Mouse (Mus musculus) kidney, postnatal 36 days (tissue): ENCODE measurements around the gene Atg7.

ENCODE experiments used
- DNase-seq, 2 experiments: peaks; one replicate each; pipeline ENCODE4 v3.0.0; 2021 to 2022; ENCODE audit warnings: mixed read lengths in 2 of 2

The Atg7 gene

DNA sequence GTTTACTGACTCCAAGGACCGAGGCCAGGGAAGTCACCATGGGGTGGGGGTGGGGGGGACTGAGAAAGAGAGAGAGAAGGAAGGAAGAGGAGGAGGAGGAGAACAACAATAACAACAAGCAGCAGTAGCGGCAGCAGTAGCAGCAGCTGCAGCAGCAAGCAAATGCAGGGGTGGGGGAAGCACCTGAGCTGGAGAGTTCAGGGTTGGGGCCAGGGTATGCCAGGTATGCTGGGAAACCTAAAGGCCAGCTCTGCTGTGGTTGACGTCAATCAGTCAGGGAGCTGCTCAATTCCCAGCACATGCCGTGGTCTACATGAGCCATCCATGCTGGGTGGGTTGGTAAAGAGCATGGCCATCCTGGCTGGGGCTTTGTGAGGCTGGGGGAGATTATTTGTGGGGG is 145.8 kb downstream of the Atg7 start:
- DNase-seq: no peak

GRCm38 (mm10) chr6:114790084-114790483 is 147.2 kb downstream of the Atg7 start:
- DNase-seq: no peak

DNA sequence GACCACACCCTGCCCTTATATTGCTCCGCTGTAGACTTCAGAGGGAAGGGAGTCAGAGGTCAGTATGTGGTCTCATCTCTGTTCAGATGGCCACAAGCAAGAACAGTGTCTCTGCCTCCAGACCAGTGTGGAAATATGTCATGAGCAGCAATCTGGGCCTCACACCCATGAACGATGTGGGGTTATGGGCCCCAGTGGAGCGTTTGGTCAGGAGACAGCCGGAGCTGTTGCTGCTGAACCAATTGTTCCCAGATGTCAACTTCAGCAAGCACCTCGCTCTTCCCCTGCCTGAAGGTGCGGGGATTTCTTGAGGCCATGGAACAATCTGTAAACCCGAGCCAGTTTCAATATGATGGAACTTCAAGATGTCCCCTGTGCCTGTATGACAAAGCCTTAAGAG is 148.0 kb downstream of the Atg7 start:
- DNase-seq: no peak

GRCm38 (mm10) chr6:114791846-114792245 is 148.9 kb downstream of the Atg7 start:
- no peak for DNase-seq

- DNase-seq: no peak
These were observed 151.8 kb downstream of the Atg7 start for GRCm38 (mm10) chr6:114794706-114795105.

- no peak for DNase-seq
These were observed 152.9 kb downstream of the Atg7 start for GRCm38 (mm10) chr6:114795706-114796325.

DNA sequence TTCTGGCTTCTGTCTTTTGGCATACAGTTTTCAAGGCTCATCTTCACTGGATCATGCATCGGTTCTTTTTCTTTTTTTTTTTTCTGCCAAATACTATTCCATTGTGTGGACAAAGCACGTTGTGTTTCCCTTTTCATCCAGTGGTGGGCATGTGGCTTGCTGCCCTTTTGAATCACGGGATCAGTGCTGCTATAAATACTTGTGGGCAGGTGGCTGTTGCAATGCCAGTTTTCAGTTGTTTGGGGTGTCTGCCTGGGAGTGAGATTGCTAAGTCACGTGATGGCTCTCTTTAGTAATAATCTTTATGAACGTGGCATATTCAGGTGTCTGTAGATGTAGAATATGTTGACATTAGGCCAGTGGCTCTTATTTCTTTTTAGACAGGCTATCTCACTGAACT is 155.0 kb downstream of the Atg7 start:
- no peak for DNase-seq

GRCm38 (mm10) chr6:114798715-114799114 is 155.8 kb downstream of the Atg7 start:
- no peak for DNase-seq

GRCm38 (mm10) chr6:114800291-114800965 is 157.5 kb downstream of the Atg7 start:
- no peak for DNase-seq

- DNase-seq: no peak
These were observed 161.1 kb downstream of the Atg7 start for GRCm38 (mm10) chr6:114803915-114804535.

DNA sequence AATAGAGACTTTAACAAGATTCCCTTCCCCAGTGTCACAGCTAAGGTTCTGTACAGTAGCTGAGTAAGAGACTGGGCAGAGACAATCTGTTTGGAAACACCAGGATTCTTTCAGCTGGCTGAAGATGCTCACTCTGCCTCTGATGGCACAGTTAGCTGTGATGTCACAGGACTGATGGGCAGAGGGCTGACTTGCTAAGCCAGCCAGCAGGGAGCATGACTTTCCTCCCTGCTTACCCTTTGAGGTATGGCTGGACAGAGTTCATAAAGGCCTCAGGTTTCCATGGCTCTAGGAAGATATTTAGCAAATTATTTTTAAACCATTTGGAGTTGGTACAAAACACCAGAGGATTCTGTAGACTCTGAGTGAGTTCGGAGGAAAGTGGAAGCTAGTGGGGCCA is 162.0 kb downstream of the Atg7 start:
- no peak for DNase-seq

- no peak for DNase-seq
These were observed 163.0 kb downstream of the Atg7 start for GRCm38 (mm10) chr6:114805927-114806326.

GRCm38 (mm10) chr6:114807474-114807873 is 164.6 kb downstream of the Atg7 start:
- DNase-seq: no peak

DNA sequence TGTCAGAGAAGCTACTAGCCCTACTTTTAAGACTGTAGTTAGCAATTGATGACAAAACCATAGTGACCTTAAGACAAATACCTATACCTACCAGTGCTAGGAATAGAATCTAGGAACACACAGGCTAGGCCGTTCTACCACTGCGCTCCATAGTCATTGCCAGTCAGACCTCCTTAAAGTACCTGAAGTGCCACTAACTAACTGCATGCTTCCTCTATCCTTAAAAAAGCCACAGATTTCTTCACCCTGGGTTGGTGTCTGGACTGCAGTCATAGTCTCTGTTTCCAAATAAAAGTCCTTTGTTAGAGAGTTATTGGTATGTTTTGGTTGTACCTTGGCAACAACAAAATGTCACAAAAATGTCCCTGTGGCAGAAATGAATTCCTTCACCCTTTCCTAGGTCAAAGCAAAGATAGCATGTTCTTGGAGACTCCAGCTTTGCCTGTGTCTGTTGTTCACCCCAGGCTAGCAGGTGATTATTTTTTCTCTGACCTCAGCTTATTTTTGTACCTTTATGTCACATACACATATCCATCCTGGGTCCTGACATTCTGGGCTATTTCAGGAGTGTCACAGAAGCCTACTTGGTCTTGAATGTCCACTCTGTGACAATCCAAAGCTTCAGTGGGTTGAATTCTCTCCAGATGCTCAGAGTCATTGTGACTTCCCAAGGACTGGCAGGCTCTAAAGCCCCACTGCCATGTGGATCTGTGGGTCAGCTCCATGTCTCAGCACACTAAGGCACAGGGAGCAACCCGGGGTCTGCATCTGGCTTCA is 165.9 kb downstream of the Atg7 start:
- no peak for DNase-seq

GRCm38 (mm10) chr6:114809431-114809811 is 166.5 kb downstream of the Atg7 start:
- no peak for DNase-seq

- DNase-seq: no peak
These were observed 169.4 kb downstream of the Atg7 start for GRCm38 (mm10) chr6:114812322-114812721.

GRCm38 (mm10) chr6:114812779-114813178 is 169.9 kb downstream of the Atg7 start:
- DNase-seq: no peak

- DNase-seq: no peak
These were observed 171.4 kb downstream of the Atg7 start for GRCm38 (mm10) chr6:114814199-114814881.

DNA sequence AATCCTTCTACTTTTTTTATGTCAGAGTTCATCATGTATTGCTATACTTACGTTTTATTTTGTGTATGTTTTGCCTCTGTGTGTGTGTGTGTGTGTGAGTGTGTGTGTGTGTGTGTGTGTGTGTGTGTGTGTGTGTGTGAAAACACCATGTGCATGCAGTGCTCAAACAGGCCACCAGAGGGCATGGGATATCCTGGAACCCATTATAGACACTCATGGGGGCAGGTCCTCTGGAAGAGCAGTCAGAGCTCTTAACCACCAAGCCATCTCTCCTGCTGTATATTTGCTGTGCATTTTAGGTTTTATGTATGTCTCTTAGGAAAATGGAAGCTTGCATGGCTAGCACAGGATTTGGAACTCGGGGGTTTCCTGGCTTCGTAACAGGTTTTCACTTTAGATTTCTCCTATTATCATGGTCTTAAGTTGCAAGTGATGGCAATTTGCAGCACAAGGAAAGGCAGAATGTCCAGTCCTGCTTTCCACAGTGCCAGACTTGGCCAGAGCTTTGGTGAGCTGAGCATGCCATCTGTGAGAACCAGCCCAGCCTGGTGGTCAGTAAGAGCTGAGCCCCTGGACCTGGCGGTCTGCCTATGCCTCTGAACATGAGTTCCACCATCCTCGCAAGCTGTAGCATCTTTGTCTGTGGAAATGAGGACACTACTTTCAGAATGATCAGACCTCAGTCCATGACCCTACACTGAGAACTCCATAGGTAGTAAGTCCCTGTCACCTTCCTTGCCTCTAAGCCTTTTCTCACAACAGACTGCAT is 172.2 kb downstream of the Atg7 start:
- DNase-seq: peak in 1 of 2 experiments; percentile 46

GRCm38 (mm10) chr6:114817948-114818347 is 175.1 kb downstream of the Atg7 start:
- DNase-seq: no peak

GRCm38 (mm10) chr6:114818471-114818870 is 175.6 kb downstream of the Atg7 start:
- peak; percentile 40 to 63 for DNase-seq

DNA sequence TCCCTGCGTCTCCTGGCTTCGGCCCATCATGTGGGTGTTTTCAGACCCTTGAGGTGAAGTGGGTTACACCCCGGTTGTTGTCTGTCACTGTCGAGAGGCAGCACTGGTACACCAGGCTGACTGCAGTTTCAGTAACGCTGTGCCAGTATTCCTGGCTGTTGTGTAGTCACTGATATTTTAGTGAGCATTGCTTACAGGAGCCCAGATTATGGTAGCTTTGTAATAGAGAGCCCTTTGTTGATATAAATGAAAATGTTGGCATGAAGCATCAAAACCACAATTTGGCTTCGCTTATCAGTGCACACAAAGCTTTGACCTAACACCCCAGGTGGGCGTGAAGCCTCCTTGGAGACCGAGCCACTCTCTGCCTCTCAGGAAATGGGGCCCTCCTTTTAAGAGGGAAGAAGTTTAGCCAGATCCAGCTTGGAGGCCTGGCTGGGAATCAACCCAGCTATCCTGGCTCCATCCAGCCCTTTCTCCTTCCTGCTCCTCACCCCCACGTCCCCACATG is 177.1 kb downstream of the Atg7 start:
- DNase-seq: no peak
